In the genomic region with DNA sequence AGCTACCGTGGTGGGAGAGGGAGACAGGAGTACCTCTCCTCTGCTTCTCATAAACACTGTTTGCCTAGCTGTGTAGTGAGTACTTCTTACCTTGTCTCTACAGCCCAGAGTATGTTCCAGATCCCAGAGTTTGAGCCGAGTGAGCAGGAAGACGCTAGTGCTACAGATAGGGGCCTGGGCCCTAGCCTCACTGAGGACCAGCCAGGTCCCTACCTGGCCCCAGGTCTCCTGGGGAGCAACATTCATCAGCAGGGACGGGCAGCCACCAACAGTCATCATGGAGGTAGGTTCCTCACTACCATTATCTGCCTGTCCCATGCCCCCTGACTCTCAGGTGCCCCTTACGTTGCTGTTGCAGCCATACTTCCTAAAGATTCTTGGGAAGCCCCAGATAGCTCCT, we compare ENCODE assay signal across 8 mouse cellular contexts. TPM values are rescaled to one million over a fixed set of nuclear protein-coding genes. Genes with fewer than 3 reads are reported as not detected.
DNase-seq lines count a peak whose midpoint lies in the region; ATAC-seq and TF ChIP-seq lines count a peak whose summit lies in the region.

No protein-coding gene starts in this region.

- peak overlapping the region; percentile 98; the same call in 1 of the 2 replicates for H3K27ac ChIP-seq in kidney, embryonic 14.5 days (ENCODE audit: low read depth, low read length)
- H3K27ac ChIP-seq in bone marrow macrophage, adult 2 months (ENCODE audit: insufficient read depth, low read depth, low read length), result peak overlapping the region; percentile 40
- peak overlapping the region; percentile 93; the same call in 1 of the 2 replicates for H3K27ac ChIP-seq in hindbrain, embryonic 11.5 days (ENCODE audit: low read depth, low read length)
- H3K27ac ChIP-seq in midbrain, embryonic 12.5 days (replicated peaks), result peak overlapping the region; percentile 94

- DNase-seq in kidney, adult 9 months, result no peak
- DNase-seq in hindbrain, embryonic 11.5 days (ENCODE audit: low spot score), result no peak
- DNase-seq in adrenal gland, postnatal 14 days, result no peak
- no peak for DNase-seq in left cerebral cortex, adult 9 months (ENCODE audit: low spot score in 2 of 2)
- DNase-seq in spleen, postnatal 36 days (ENCODE audit: low spot score in 2 of 2), result no peak

- H3K36me3 ChIP-seq in kidney, embryonic 14.5 days (ENCODE audit: control insufficient read depth, insufficient read depth, low read length), result 0 out of 2 replicates have a peak, but pooled peaks cover 4% of the 10 kb centered on the region
- no peaks in the 10 kb centered on the region for H3K36me3 ChIP-seq in hindbrain, embryonic 11.5 days (ENCODE audit: control insufficient read depth, insufficient read depth, low read length)
- 0 out of 2 replicates have a peak, but pooled peaks cover 4% of the 10 kb centered on the region for H3K36me3 ChIP-seq in midbrain, embryonic 12.5 days

- H3K4me3 ChIP-seq in kidney, embryonic 14.5 days (ENCODE audit: low read length), result peak overlapping the region; percentile 88
- peak overlapping the region; percentile 64 for H3K4me3 ChIP-seq in bone marrow macrophage, adult 2 months (ENCODE audit: insufficient read depth, low read length)
- H3K4me3 ChIP-seq in hindbrain, embryonic 11.5 days (ENCODE audit: low read depth, low read length), result peak overlapping the region; percentile 69
- H3K4me3 ChIP-seq in midbrain, embryonic 12.5 days, result peak overlapping the region; percentile 77

- no peak for TF ChIP-seq POLR2A in bone marrow macrophage, adult 2 months (IDR thresholded peaks at IDR 0.05; ENCODE audit: borderline replicate concordance, low read depth, low read length)

- H3K4me1 ChIP-seq in kidney, embryonic 14.5 days (ENCODE audit: control insufficient read depth, insufficient read depth, low read length), result peaks cover 9% of the 10 kb centered on the region
- peaks cover 15% of the 10 kb centered on the region for H3K4me1 ChIP-seq in bone marrow macrophage, adult 2 months (ENCODE audit: control insufficient read depth, insufficient read depth, low read length)
- H3K4me1 ChIP-seq in hindbrain, embryonic 11.5 days (replicated peaks; ENCODE audit: control insufficient read depth, insufficient read depth, low read length), result peaks cover 7% of the 10 kb centered on the region
- H3K4me1 ChIP-seq in midbrain, embryonic 12.5 days, result peaks cover 32% of the 10 kb centered on the region

- H3K9ac ChIP-seq in kidney, embryonic 14.5 days (ENCODE audit: low read depth, low read length), result peak overlapping the region; percentile 86
- H3K9ac ChIP-seq in hindbrain, embryonic 11.5 days (ENCODE audit: low read depth, low read length), result peak overlapping the region; percentile 86
- H3K9ac ChIP-seq in midbrain, embryonic 12.5 days (replicated peaks), result peak overlapping the region; percentile 84

- peak; percentile 14 for ATAC-seq in kidney, embryonic 14.5 days (ENCODE audit: low FRiP score, low TSS enrichment)
- ATAC-seq in hindbrain, embryonic 11.5 days (ENCODE audit: low FRiP score), result no peak; the same call in none of the 2 replicates
- no peak for ATAC-seq in midbrain, embryonic 12.5 days (ENCODE audit: low FRiP score, low read depth)

- TF ChIP-seq CTCF in bone marrow macrophage, adult 2 months (IDR thresholded peaks at IDR 0.05; ENCODE audit: low read depth, low read length), result no peak

- no peaks in the 10 kb centered on the region for H3K9me3 ChIP-seq in kidney, embryonic 14.5 days (ENCODE audit: control insufficient read depth, low read length)
- H3K9me3 ChIP-seq in hindbrain, embryonic 11.5 days (ENCODE audit: control insufficient read depth, low read length), result no peaks in the 10 kb centered on the region
- H3K9me3 ChIP-seq in midbrain, embryonic 12.5 days, result no peaks in the 10 kb centered on the region

- no peaks in the 10 kb centered on the region for H3K27me3 ChIP-seq in kidney, embryonic 14.5 days (ENCODE audit: control insufficient read depth, insufficient read depth, low read length)
- no peaks in the 10 kb centered on the region for H3K27me3 ChIP-seq in hindbrain, embryonic 11.5 days (ENCODE audit: control insufficient read depth, insufficient read depth, low read length)
- H3K27me3 ChIP-seq in midbrain, embryonic 12.5 days, result peaks cover 9% of the 10 kb centered on the region

- H3K4me2 ChIP-seq in kidney, embryonic 14.5 days (replicated peaks; ENCODE audit: low read depth, low read length), result peak overlapping the region; percentile 98
- peak overlapping the region; percentile 99 for H3K4me2 ChIP-seq in hindbrain, embryonic 11.5 days (replicated peaks; ENCODE audit: low read depth, low read length)
- peak overlapping the region; percentile 98 for H3K4me2 ChIP-seq in midbrain, embryonic 12.5 days (replicated peaks)

- 32% methylated on average over 5 of the region's 5 CpGs for WGBS in kidney, embryonic 14.5 days
- WGBS in hindbrain, embryonic 11.5 days, result 26% methylated on average over 5 of the region's 5 CpGs
- 20% methylated on average over 5 of the region's 5 CpGs for WGBS in midbrain, embryonic 12.5 days

RNA-seq across cellular contexts. Expression of gene Gpr137, which starts 0.5 kb away (rescaled TPM):
- polyA plus RNA-seq in kidney, embryonic 14.5 days (2014; fragmentation: Nextera tagmentation; extraction: Ambion mirVana), result 23.3 and 27.4 TPM in 2 replicates
- polyA plus RNA-seq in bone marrow macrophage, adult 2 months (2012; ENCODE audit: insufficient read depth, insufficient read length, missing spikeins), result 31.6 and 36.4 TPM in 2 replicates
- polyA plus RNA-seq in hindbrain, embryonic 11.5 days (2014; fragmentation: Nextera tagmentation; extraction: Ambion mirVana), result 27.9 and 34.0 TPM in 2 replicates
- polyA plus RNA-seq in midbrain, embryonic 12.5 days (2016; fragmentation: Nextera tagmentation; extraction: Ambion mirVana), result 37.7 and 38.3 TPM in 2 replicates
- 43.0 and 43.3 TPM in 2 replicates for total RNA-seq in adrenal gland, postnatal 14 days (2021)

RNA-seq across cellular contexts. Expression of gene Bad, which starts 1.1 kb away (rescaled TPM):
- 65.5 and 70.9 TPM in 2 replicates for polyA plus RNA-seq in kidney, embryonic 14.5 days (2014; fragmentation: Nextera tagmentation; extraction: Ambion mirVana)
- polyA plus RNA-seq in bone marrow macrophage, adult 2 months (2012; ENCODE audit: insufficient read depth, insufficient read length, missing spikeins), result 36.2 and 38.5 TPM in 2 replicates
- 61.7 and 63.9 TPM in 2 replicates for polyA plus RNA-seq in hindbrain, embryonic 11.5 days (2014; fragmentation: Nextera tagmentation; extraction: Ambion mirVana)
- polyA plus RNA-seq in midbrain, embryonic 12.5 days (2016; fragmentation: Nextera tagmentation; extraction: Ambion mirVana), result 67.6 and 69.0 TPM in 2 replicates
- 43.0 and 45.0 TPM in 2 replicates for total RNA-seq in adrenal gland, postnatal 14 days (2021)

RNA-seq across cellular contexts. Expression of gene Kcnk4, which starts 8.4 kb away (rescaled TPM):
- 0.12 and 0.51 TPM in 2 replicates for polyA plus RNA-seq in kidney, embryonic 14.5 days (2014; fragmentation: Nextera tagmentation; extraction: Ambion mirVana)
- polyA plus RNA-seq in bone marrow macrophage, adult 2 months (2012; ENCODE audit: insufficient read depth, insufficient read length, missing spikeins), result not detected in 2 replicates
- 0.18 and 0.49 TPM in 2 replicates for polyA plus RNA-seq in hindbrain, embryonic 11.5 days (2014; fragmentation: Nextera tagmentation; extraction: Ambion mirVana)
- polyA plus RNA-seq in midbrain, embryonic 12.5 days (2016; fragmentation: Nextera tagmentation; extraction: Ambion mirVana), result 0.19 and 0.52 TPM in 2 replicates
- 0.93 TPM in 1 of 2 replicates, not detected in the other for total RNA-seq in adrenal gland, postnatal 14 days (2021)

RNA-seq across cellular contexts. Expression of gene Catsperz, which starts 17.6 kb away (rescaled TPM):
- 2.1 and 3.8 TPM in 2 replicates for polyA plus RNA-seq in kidney, embryonic 14.5 days (2014; fragmentation: Nextera tagmentation; extraction: Ambion mirVana)
- polyA plus RNA-seq in bone marrow macrophage, adult 2 months (2012; ENCODE audit: insufficient read depth, insufficient read length, missing spikeins), result not detected in 2 replicates
- polyA plus RNA-seq in hindbrain, embryonic 11.5 days (2014; fragmentation: Nextera tagmentation; extraction: Ambion mirVana), result 0.54 TPM in 1 of 2 replicates, not detected in the other
- 0.68 and 0.97 TPM in 2 replicates for polyA plus RNA-seq in midbrain, embryonic 12.5 days (2016; fragmentation: Nextera tagmentation; extraction: Ambion mirVana)
- total RNA-seq in adrenal gland, postnatal 14 days (2021), result 0.53 TPM in 1 of 2 replicates, not detected in the other

RNA-seq across cellular contexts. Expression of gene Esrra, which starts 21.2 kb away (rescaled TPM):
- 5.2 and 9.0 TPM in 2 replicates for polyA plus RNA-seq in kidney, embryonic 14.5 days (2014; fragmentation: Nextera tagmentation; extraction: Ambion mirVana)
- polyA plus RNA-seq in bone marrow macrophage, adult 2 months (2012; ENCODE audit: insufficient read depth, insufficient read length, missing spikeins), result 35.3 and 41.6 TPM in 2 replicates
- polyA plus RNA-seq in hindbrain, embryonic 11.5 days (2014; fragmentation: Nextera tagmentation; extraction: Ambion mirVana), result 4.1 and 5.0 TPM in 2 replicates
- polyA plus RNA-seq in midbrain, embryonic 12.5 days (2016; fragmentation: Nextera tagmentation; extraction: Ambion mirVana), result 13.9 and 14.3 TPM in 2 replicates
- 63.2 and 67.0 TPM in 2 replicates for total RNA-seq in adrenal gland, postnatal 14 days (2021)

Comparison
In these comparisons a context has a peak if more than half of its experiments do, and no peak if none do; other contexts are left out.
1. H3K27ac ChIP-seq: peak in every context shown above with its lines; median percentile 98 in kidney, embryonic 14.5 days; 94 in midbrain, embryonic 12.5 days; 93 in hindbrain, embryonic 11.5 days; 40 in bone marrow macrophage, adult 2 months.